Mouse (Mus musculus): Measurements from ENCODE around the gene Tns1.

- TF ChIP-seq EP300 (optimal IDR thresholded peaks at IDR 0.05) (no peak), CTCF (IDR thresholded peaks at IDR 0.05; ENCODE audit: low read depth) (no peak)
These were observed 14.6 kb downstream of the Tns1 start for GRCm38 (mm10) chr1:74109670-74110069.
